Mouse (Mus musculus) thymus, adult 2 months (tissue): ENCODE data around the gene Phf7.

Source experiments
- CTCF ChIP-seq: fragments of 200-500 bp; IDR thresholded peaks from 2 replicates; pipeline ENCODE4 v1.5.1; 2012; ENCODE audit warnings: mild to moderate bottlenecking, control low read depth, low read length, moderate library complexity, borderline replicate concordance; ENCODE audit not compliant: control insufficient read depth, poor library complexity, insufficient read depth; ENCODE audit errors: extremely low read depth
- POLR2A ChIP-seq: fragments of 200-500 bp; IDR thresholded peaks from 2 replicates; pipeline ENCODE4 v1.6.1; 2012; ENCODE audit warnings: mild to moderate bottlenecking, low read length, control low read depth, moderate library complexity; ENCODE audit not compliant: control insufficient read depth, poor library complexity, insufficient read depth; ENCODE audit errors: extremely low read depth

DNA sequence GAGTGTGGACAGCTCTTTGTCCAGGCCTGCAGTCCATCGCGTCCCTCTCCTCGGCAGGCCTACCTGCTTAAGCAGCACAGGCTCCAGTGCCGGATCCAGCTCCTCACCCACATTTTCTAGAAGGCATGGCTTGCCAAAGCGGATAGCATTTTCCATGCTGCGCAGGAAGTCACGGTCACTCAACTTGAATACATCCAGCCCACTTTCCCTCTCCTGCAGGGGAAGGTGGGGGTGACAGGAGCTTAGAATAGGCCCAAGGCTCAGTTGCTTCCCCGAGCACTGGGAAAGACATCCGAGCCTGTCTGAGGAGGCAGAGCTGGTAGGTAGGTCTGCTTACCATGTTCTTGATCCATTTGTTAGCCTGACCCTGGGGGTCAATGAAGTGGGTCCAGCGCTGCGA, 16.5 kb upstream of the Phf7 start:
- TF ChIP-seq CTCF (no peak), POLR2A (no peak)
